In the genomic region with DNA sequence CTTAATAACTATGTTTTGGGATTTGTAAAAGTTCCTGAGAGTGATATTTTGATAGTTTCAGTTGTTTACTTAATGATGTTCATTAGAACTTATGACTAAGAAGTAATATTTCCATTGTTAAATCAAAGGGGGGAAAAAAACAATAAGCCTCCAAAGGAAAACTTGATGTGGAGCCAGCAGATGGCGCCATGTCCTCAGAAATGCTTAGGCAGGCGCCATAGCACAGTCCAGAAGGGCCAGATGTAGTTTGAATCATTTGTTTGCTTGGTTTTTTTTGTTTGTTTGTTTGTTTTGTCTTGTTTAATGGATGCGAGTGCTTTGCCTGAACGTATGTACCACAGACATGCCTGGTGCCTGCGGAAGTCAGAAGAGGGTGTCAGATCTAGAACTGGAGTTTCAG, we compare ENCODE assay signal across 8 mouse cellular contexts. TPM values are rescaled to one million over a fixed set of nuclear protein-coding genes. Genes with fewer than 3 reads are reported as not detected.
DNase-seq lines count a peak whose midpoint lies in the region; ATAC-seq and TF ChIP-seq lines count a peak whose summit lies in the region.

No protein-coding gene starts in this region.

- DNase-seq in CH12.LX (ENCODE audit: extremely low read depth), result peak; percentile 66
- peak; percentile 55 to 87 for DNase-seq in adrenal gland, adult (ENCODE audit: inconsistent age in 2 of 2, low spot score in 1 of 2)
- DNase-seq in embryo, embryonic 10 days (ENCODE audit: low spot score), result peak; percentile 80
- peak; percentile 23 for DNase-seq in heart, postnatal 0 days (ENCODE audit: low spot score)
- peak; percentile 89 for DNase-seq in kidney, postnatal 10 days
- DNase-seq in lung, postnatal 0 days (ENCODE audit: low spot score), result peak; percentile 74
- DNase-seq in retina, embryonic 14.5 days (ENCODE audit: low spot score), result peak; percentile 88
- DNase-seq in yolk sac, embryonic 10.5 days (ENCODE audit: low spot score), result peak; percentile 14

- H3K4me2 ChIP-seq in CH12.LX (ENCODE audit: insufficient read depth, low read depth, poor library complexity, severe bottlenecking), result no peak overlapping the region
- no peak overlapping the region for H3K4me2 ChIP-seq in heart, postnatal 0 days (ENCODE audit: low read depth, low read length)
- no peak overlapping the region for H3K4me2 ChIP-seq in lung, postnatal 0 days (replicated peaks; ENCODE audit: low read depth, low read length)

- TF ChIP-seq EP300 in CH12.LX (IDR thresholded peaks at IDR 0.05; ENCODE audit: low read length), result no peak
- TF ChIP-seq EP300 in heart, postnatal 0 days (IDR thresholded peaks at IDR 0.05; ENCODE audit: low read depth), result no peak
- no peak for TF ChIP-seq EP300 in lung, postnatal 0 days (IDR thresholded peaks at IDR 0.05)

- H3K27ac ChIP-seq in CH12.LX (ENCODE audit: insufficient read depth, low read depth), result no peak overlapping the region
- no peak overlapping the region for H3K27ac ChIP-seq in heart, postnatal 0 days (ENCODE audit: low read depth)
- H3K27ac ChIP-seq in lung, postnatal 0 days (ENCODE audit: low read length), result no peak overlapping the region

- WGBS in heart, postnatal 0 days, result 11% methylated on average over 5 of the region's 5 CpGs
- 11% methylated on average over 5 of the region's 5 CpGs for WGBS in lung, postnatal 0 days

- peak; percentile 22 to 93; a peak in 2 of 4 replicates for TF ChIP-seq CTCF in CH12.LX (conservative IDR thresholded peaks at IDR 0.05 in 1 of 2, IDR thresholded peaks at IDR 0.05 in 1 of 2; ENCODE audit: low read depth in 2 of 2, low read length in 2 of 2)
- TF ChIP-seq CTCF in heart, postnatal 0 days (IDR thresholded peaks at IDR 0.05; ENCODE audit: low read depth), result peak; percentile 86
- peak; percentile 85 for TF ChIP-seq CTCF in lung, postnatal 0 days (IDR thresholded peaks at IDR 0.05)

- dilution Hi-C loops in CH12.LX (cut with MboI; ENCODE audit: extremely low pct_ligation_motif_present, extremely low pct_unique_long_range_greater_than_20kb, low sequenced_read_pairs), result no loop called here

- ATAC-seq in heart, postnatal 0 days (ENCODE audit: insufficient read depth, low read depth), result no peak
- ATAC-seq in lung, postnatal 0 days, result no peak

- no peaks in the 10 kb centered on the region for H3K79me2 ChIP-seq in CH12.LX (replicated peaks; ENCODE audit: control insufficient read depth, extremely low read depth, insufficient read depth, poor library complexity, severe bottlenecking)

- no peaks in the 10 kb centered on the region for H3K36me3 ChIP-seq in CH12.LX (replicated peaks in 1 of 2; ENCODE audit: control insufficient read depth in 1 of 2, insufficient read depth in 1 of 2, low read length in 1 of 2)
- H3K36me3 ChIP-seq in heart, postnatal 0 days (replicated peaks; ENCODE audit: control insufficient read depth, insufficient read depth, low read length), result no peaks in the 10 kb centered on the region
- no peaks in the 10 kb centered on the region for H3K36me3 ChIP-seq in lung, postnatal 0 days (ENCODE audit: insufficient read depth, low read length)

- H3K4me3 ChIP-seq in CH12.LX (replicated peaks in 1 of 3; ENCODE audit: low read depth in 2 of 3, low read length in 2 of 3, poor library complexity in 1 of 3), result no peak overlapping the region
- H3K4me3 ChIP-seq in heart, postnatal 0 days (ENCODE audit: low read depth, low read length), result no peak overlapping the region
- H3K4me3 ChIP-seq in lung, postnatal 0 days (ENCODE audit: low read depth, low read length), result no peak overlapping the region

- no peak for TF ChIP-seq POLR2A in CH12.LX (IDR thresholded peaks at IDR 0.05; ENCODE audit: low read depth, low read length)

- TF ChIP-seq RAD21 in CH12.LX (IDR thresholded peaks at IDR 0.05; ENCODE audit: low read depth, low read length), result peak; percentile 96

- in situ Hi-C loops in CH12.LX (cut with MboI; ENCODE audit: low pct_ligation_motif_present, low pct_unique_long_range_greater_than_20kb, low sequenced_read_pairs), result no loop called here

- H3K9me3 ChIP-seq in CH12.LX (replicated peaks; ENCODE audit: low read length), result no peaks in the 10 kb centered on the region
- no peaks in the 10 kb centered on the region for H3K9me3 ChIP-seq in heart, postnatal 0 days (replicated peaks; ENCODE audit: control insufficient read depth, low read length)
- H3K9me3 ChIP-seq in lung, postnatal 0 days (ENCODE audit: low read length), result no peaks in the 10 kb centered on the region

- no peaks in the 10 kb centered on the region for H3K27me3 ChIP-seq in CH12.LX (replicated peaks)
- H3K27me3 ChIP-seq in heart, postnatal 0 days (ENCODE audit: control insufficient read depth, insufficient read depth, low read length), result no peaks in the 10 kb centered on the region
- no peaks in the 10 kb centered on the region for H3K27me3 ChIP-seq in lung, postnatal 0 days (replicated peaks; ENCODE audit: insufficient read depth, low read length)

- no peaks in the 10 kb centered on the region for H3K4me1 ChIP-seq in CH12.LX (ENCODE audit: control insufficient read depth in 1 of 2, insufficient read depth in 2 of 2)
- no peaks in the 10 kb centered on the region for H3K4me1 ChIP-seq in heart, postnatal 0 days (ENCODE audit: control insufficient read depth, insufficient read depth)
- no peaks in the 10 kb centered on the region for H3K4me1 ChIP-seq in lung, postnatal 0 days (ENCODE audit: insufficient read depth, low read depth, low read length)

- H3K9ac ChIP-seq in CH12.LX (ENCODE audit: insufficient read depth, low read depth), result no peak overlapping the region
- no peak overlapping the region for H3K9ac ChIP-seq in heart, postnatal 0 days (replicated peaks; ENCODE audit: low read depth, low read length)
- H3K9ac ChIP-seq in lung, postnatal 0 days (replicated peaks; ENCODE audit: low read depth), result no peak overlapping the region

TF ChIP-seq in CH12.LX, 34 proteins besides CTCF, POLR2A, EP300 and RAD21:
- TF ChIP-seq MAX (IDR thresholded peaks at IDR 0.05; ENCODE audit: low read length) (no peak), IRF4 (IDR thresholded peaks at IDR 0.05; ENCODE audit: low read depth, low read length) (peak; percentile 45; the same call in 1 of the 2 replicates), MXI1 (IDR thresholded peaks at IDR 0.05; ENCODE audit: low read depth, low read length) (no peak), JUN (IDR thresholded peaks at IDR 0.05; ENCODE audit: insufficient read depth, low read depth, low read length) (no peak), CHD2 (IDR thresholded peaks at IDR 0.05; ENCODE audit: low read length) (no peak), ZNF384 (IDR thresholded peaks at IDR 0.05; ENCODE audit: low read depth, low read length) (peak; percentile 70), NRF1 (IDR thresholded peaks at IDR 0.05; ENCODE audit: low read depth, low read length) (no peak), ZMIZ1 (IDR thresholded peaks at IDR 0.05; ENCODE audit: low read depth, low read length) (no peak), MAZ (IDR thresholded peaks at IDR 0.05; ENCODE audit: low read depth, low read length) (no peak), ZC3H11A (IDR thresholded peaks at IDR 0.05; ENCODE audit: low read depth, low read length) (peak; percentile 70), MAFK (IDR thresholded peaks at IDR 0.05; ENCODE audit: insufficient replicate concordance, low read length) (no peak), USF1 (IDR thresholded peaks at IDR 0.05; ENCODE audit: low read depth, low read length) (no peak), ELF1 (IDR thresholded peaks at IDR 0.05; ENCODE audit: low read depth, low read length) (no peak), SMC3 (IDR thresholded peaks at IDR 0.05; ENCODE audit: low read depth, low read length) (peak; percentile 76), SIN3A (IDR thresholded peaks at IDR 0.05; ENCODE audit: low read length) (no peak), TCF12 (IDR thresholded peaks at IDR 0.05; ENCODE audit: low read depth, low read length) (no peak), GABPA (IDR thresholded peaks at IDR 0.05; ENCODE audit: insufficient replicate concordance, low read depth, low read length) (no peak), RCOR1 (conservative IDR thresholded peaks at IDR 0.05; ENCODE audit: low read depth, low read length) (no peak), BHLHE40 (IDR thresholded peaks at IDR 0.05; ENCODE audit: low read depth, low read length) (no peak), ZKSCAN1 (IDR thresholded peaks at IDR 0.05; ENCODE audit: borderline replicate concordance, low read depth, low read length) (no peak)

RNA-seq across cellular contexts. Expression of a gene that starts 21.0 kb away (rescaled TPM):
- total RNA-seq in CH12.LX (2012; rRNA removed) (3.7 and 3.8 TPM in 2 replicates), CH12.LX (2014; rRNA removed) (11.7 and 15.7 TPM in 2 replicates)
- polyA plus RNA-seq in CH12.LX (2012; ENCODE audit: insufficient read length, low read depth), result 3.3 and 5.6 TPM in 2 replicates
- 87.3 and 90.3 TPM in 2 replicates for total RNA-seq in heart, postnatal 0 days (2014; rRNA removed; ENCODE audit: low replicate concordance)
- polyA plus RNA-seq in heart, postnatal 0 days (2015; fragmentation: Nextera tagmentation; extraction: Ambion mirVana), result 36.9 and 37.0 TPM in 2 replicates
- 59.5 and 62.9 TPM in 2 replicates for polyA plus RNA-seq in lung, postnatal 0 days (2015; fragmentation: Nextera tagmentation; extraction: Ambion mirVana)

Comparison
In these comparisons a context has a peak if more than half of its experiments do, and no peak if none do; other contexts are left out.
1. DNase-seq: peak in every context shown above with its lines; median percentile 89 in kidney, postnatal 10 days; 88 in retina, embryonic 14.5 days; 80 in embryo, embryonic 10 days; 74 in lung, postnatal 0 days; 71 in adrenal gland, adult; 66 in CH12.LX; 23 in heart, postnatal 0 days; 14 in yolk sac, embryonic 10.5 days.